Mouse (Mus musculus): Measurements from ENCODE around the gene Nckap5. TPM values are rescaled to one million over a fixed set of nuclear protein-coding genes. Genes with fewer than 3 reads are reported as not detected.

Nckap5 gene
- polyA plus RNA-seq, 1 experiment = not detected

- Histone ChIP-seq H3K36me3 (ENCODE audit: control insufficient read depth, insufficient read depth) (no peaks in the 10 kb centered on the region), H3ac (ENCODE audit: control insufficient read depth, insufficient read length, low read depth) (no peak overlapping the region), H3K79me3 (ENCODE audit: low read depth) (no peaks in the 10 kb centered on the region), H3K79me2 (ENCODE audit: control insufficient read depth, insufficient read depth) (no peaks in the 10 kb centered on the region), H3K27me3 (ENCODE audit: control insufficient read depth, insufficient read depth, insufficient read length) (no peaks in the 10 kb centered on the region), H3K4me3 (ENCODE audit: insufficient read depth, poor library complexity, severe bottlenecking) (no peak overlapping the region)
- TF ChIP-seq USF1 (IDR thresholded peaks at IDR 0.05; ENCODE audit: low read depth) (no peak), CEBPB (IDR thresholded peaks at IDR 0.05; ENCODE audit: low read depth) (no peak), MAX (IDR thresholded peaks at IDR 0.05) (no peak), MYOD1 (IDR thresholded peaks at IDR 0.05; ENCODE audit: control insufficient read depth, insufficient read length, low read depth) (no peak), FOSL1 (IDR thresholded peaks at IDR 0.05; ENCODE audit: insufficient read depth, low read length, poor library complexity, severe bottlenecking) (no peak), MYOG (IDR thresholded peaks at IDR 0.05; ENCODE audit: control insufficient read depth, extremely low read depth, insufficient read length) (no peak), CTCF (IDR thresholded peaks at IDR 0.05; ENCODE audit: control insufficient read depth, insufficient read depth, insufficient read length) (no peak)
Measured at GRCm38 (mm10) chr1:126341806-126342205, 488.8 kb downstream of the Nckap5 start.

GRCm38 (mm10) chr1:126339250-126339649 lies 491.3 kb downstream of the Nckap5 start:
- Histone ChIP-seq H3ac (ENCODE audit: control insufficient read depth, insufficient read length, low read depth) (no peak overlapping the region), H3K27me3 (ENCODE audit: control insufficient read depth, insufficient read depth, insufficient read length) (no peaks in the 10 kb centered on the region), H3K79me3 (ENCODE audit: low read depth) (no peaks in the 10 kb centered on the region), H3K4me3 (ENCODE audit: insufficient read depth, poor library complexity, severe bottlenecking) (no peak overlapping the region), H3K36me3 (ENCODE audit: control insufficient read depth, insufficient read depth) (no peaks in the 10 kb centered on the region), H3K79me2 (ENCODE audit: control insufficient read depth, insufficient read depth) (no peaks in the 10 kb centered on the region)
- TF ChIP-seq FOSL1 (IDR thresholded peaks at IDR 0.05; ENCODE audit: insufficient read depth, low read length, poor library complexity, severe bottlenecking) (no peak), CTCF (IDR thresholded peaks at IDR 0.05; ENCODE audit: control insufficient read depth, insufficient read depth, insufficient read length) (no peak), CEBPB (IDR thresholded peaks at IDR 0.05; ENCODE audit: low read depth) (no peak), MYOG (IDR thresholded peaks at IDR 0.05; ENCODE audit: control insufficient read depth, extremely low read depth, insufficient read length) (no peak), USF1 (IDR thresholded peaks at IDR 0.05; ENCODE audit: low read depth) (no peak), MYOD1 (IDR thresholded peaks at IDR 0.05; ENCODE audit: control insufficient read depth, insufficient read length, low read depth) (no peak), MAX (IDR thresholded peaks at IDR 0.05) (no peak)

- no peak overlapping the region for H3K4me3 ChIP-seq (ENCODE audit: insufficient read depth, poor library complexity, severe bottlenecking)
- no peaks in the 10 kb centered on the region for H3K27me3 ChIP-seq (ENCODE audit: control insufficient read depth, insufficient read depth, insufficient read length)
- H3ac ChIP-seq (ENCODE audit: control insufficient read depth, insufficient read length, low read depth) = no peak overlapping the region
- no peaks in the 10 kb centered on the region for H3K36me3 ChIP-seq (ENCODE audit: control insufficient read depth, insufficient read depth)
- TF ChIP-seq MYOG (IDR thresholded peaks at IDR 0.05; ENCODE audit: control insufficient read depth, extremely low read depth, insufficient read length) = no peak
- no peak for TF ChIP-seq CEBPB (IDR thresholded peaks at IDR 0.05; ENCODE audit: low read depth)
- TF ChIP-seq CTCF (IDR thresholded peaks at IDR 0.05; ENCODE audit: control insufficient read depth, insufficient read depth, insufficient read length) = no peak
- no peak for TF ChIP-seq MAX (IDR thresholded peaks at IDR 0.05)
- TF ChIP-seq MYOD1 (IDR thresholded peaks at IDR 0.05; ENCODE audit: control insufficient read depth, insufficient read length, low read depth) = no peak
- no peak for TF ChIP-seq USF1 (IDR thresholded peaks at IDR 0.05; ENCODE audit: low read depth)
- TF ChIP-seq FOSL1 (IDR thresholded peaks at IDR 0.05; ENCODE audit: insufficient read depth, low read length, poor library complexity, severe bottlenecking) = no peak
- H3K79me2 ChIP-seq (ENCODE audit: control insufficient read depth, insufficient read depth) = no peaks in the 10 kb centered on the region
- no peaks in the 10 kb centered on the region for H3K79me3 ChIP-seq (ENCODE audit: low read depth)
Measured at GRCm38 (mm10) chr1:126334202-126334601, 496.4 kb downstream of the Nckap5 start.

GRCm38 (mm10) chr1:126332026-126332425 lies 498.6 kb downstream of the Nckap5 start:
- no peak for TF ChIP-seq USF1 (IDR thresholded peaks at IDR 0.05; ENCODE audit: low read depth)
- no peak for TF ChIP-seq MYOD1 (IDR thresholded peaks at IDR 0.05; ENCODE audit: control insufficient read depth, insufficient read length, low read depth)
- TF ChIP-seq MYOG (IDR thresholded peaks at IDR 0.05; ENCODE audit: control insufficient read depth, extremely low read depth, insufficient read length) = no peak
- no peak for TF ChIP-seq CTCF (IDR thresholded peaks at IDR 0.05; ENCODE audit: control insufficient read depth, insufficient read depth, insufficient read length)
- no peak for TF ChIP-seq CEBPB (IDR thresholded peaks at IDR 0.05; ENCODE audit: low read depth)
- no peak for TF ChIP-seq FOSL1 (IDR thresholded peaks at IDR 0.05; ENCODE audit: insufficient read depth, low read length, poor library complexity, severe bottlenecking)
- TF ChIP-seq MAX (IDR thresholded peaks at IDR 0.05) = no peak
- Histone ChIP-seq H3K4me3 (ENCODE audit: insufficient read depth, poor library complexity, severe bottlenecking) (no peak overlapping the region), H3K27me3 (ENCODE audit: control insufficient read depth, insufficient read depth, insufficient read length) (no peaks in the 10 kb centered on the region), H3K79me3 (ENCODE audit: low read depth) (no peaks in the 10 kb centered on the region), H3ac (ENCODE audit: control insufficient read depth, insufficient read length, low read depth) (no peak overlapping the region), H3K79me2 (ENCODE audit: control insufficient read depth, insufficient read depth) (no peaks in the 10 kb centered on the region), H3K36me3 (ENCODE audit: control insufficient read depth, insufficient read depth) (no peaks in the 10 kb centered on the region)

- TF ChIP-seq FOSL1 (IDR thresholded peaks at IDR 0.05; ENCODE audit: insufficient read depth, low read length, poor library complexity, severe bottlenecking) = no peak
- no peak for TF ChIP-seq MAX (IDR thresholded peaks at IDR 0.05)
- no peak for TF ChIP-seq MYOD1 (IDR thresholded peaks at IDR 0.05; ENCODE audit: control insufficient read depth, insufficient read length, low read depth)
- no peak for TF ChIP-seq USF1 (IDR thresholded peaks at IDR 0.05; ENCODE audit: low read depth)
- TF ChIP-seq CTCF (IDR thresholded peaks at IDR 0.05; ENCODE audit: control insufficient read depth, insufficient read depth, insufficient read length) = no peak
- no peak for TF ChIP-seq MYOG (IDR thresholded peaks at IDR 0.05; ENCODE audit: control insufficient read depth, extremely low read depth, insufficient read length)
- TF ChIP-seq CEBPB (IDR thresholded peaks at IDR 0.05; ENCODE audit: low read depth) = no peak
- Histone ChIP-seq H3K79me3 (ENCODE audit: low read depth) (no peaks in the 10 kb centered on the region), H3K4me3 (ENCODE audit: insufficient read depth, poor library complexity, severe bottlenecking) (no peak overlapping the region), H3K27me3 (ENCODE audit: control insufficient read depth, insufficient read depth, insufficient read length) (no peaks in the 10 kb centered on the region), H3K79me2 (ENCODE audit: control insufficient read depth, insufficient read depth) (no peaks in the 10 kb centered on the region), H3ac (ENCODE audit: control insufficient read depth, insufficient read length, low read depth) (no peak overlapping the region), H3K36me3 (ENCODE audit: control insufficient read depth, insufficient read depth) (no peaks in the 10 kb centered on the region)
Measured at GRCm38 (mm10) chr1:126320696-126321095, 509.9 kb downstream of the Nckap5 start.

All from C2C12 (cell line).